In genomic region chr6:3200586-3200985, GRCm38 (mm10) we compare ENCODE assay signal across 7 mouse cellular contexts.
A peak's percentile ranks its signal among the peaks of the same experiment; 100 is the strongest.
DNase-seq lines count a peak whose midpoint lies in the region; ATAC-seq and TF ChIP-seq lines count a peak whose summit lies in the region.
"Not testable (repeated sequence)": the region's sequence is repeated elsewhere in the genome, so short reads cannot be mapped to it uniquely, and the experiment has no call there.

No protein-coding gene starts in this region.

- not testable (repeated sequence) for H3K4me3 ChIP-seq in kidney, adult 2 months (ENCODE audit: insufficient read depth, low read depth, low read length); limb, embryonic 11.5 days (ENCODE audit: low read depth, low read length)

- not testable (repeated sequence) for H3K36me3 ChIP-seq in kidney, adult 2 months (ENCODE audit: control insufficient read depth, insufficient read depth, low read length); limb, embryonic 11.5 days (ENCODE audit: control insufficient read depth, insufficient read depth, low read length)

- H3K27ac ChIP-seq in kidney, adult 2 months (ENCODE audit: insufficient read depth, low read depth, low read length); limb, embryonic 11.5 days (replicated peaks; ENCODE audit: low read depth, low read length): not testable (repeated sequence)

- peak; percentile 70 to 87 for DNase-seq in adrenal gland, adult (ENCODE audit: inconsistent age in 2 of 2, low spot score in 1 of 2)
- peak; percentile 64 to 77 for DNase-seq in cerebellum, postnatal 25 days
- peak; percentile 93 for DNase-seq in gastrocnemius, postnatal 10 days
- DNase-seq in kidney, adult 2 months = peak; percentile 37
- DNase-seq in limb, embryonic 11.5 days (ENCODE audit: low spot score) = peak; percentile 87
- peak; percentile 59 to 68 for DNase-seq in natural killer cell, adult 2 months (ENCODE audit: low spot score in 2 of 2)
- peak; percentile 81 to 99 for DNase-seq in spleen, postnatal 4 days (ENCODE audit: low spot score in 2 of 2)

- H3K4me1 ChIP-seq in kidney, adult 2 months (ENCODE audit: control insufficient read depth, insufficient read depth, low read length); limb, embryonic 11.5 days (ENCODE audit: control insufficient read depth, insufficient read depth, low read length): not testable (repeated sequence)

- not testable (repeated sequence) for TF ChIP-seq POLR2A in kidney, adult 2 months (IDR thresholded peaks at IDR 0.05; ENCODE audit: low read depth, low read length)

- not testable (repeated sequence) for H3K27me3 ChIP-seq in kidney, adult 2 months (replicated peaks; ENCODE audit: control insufficient read depth, insufficient read depth, low read length); limb, embryonic 11.5 days (ENCODE audit: control insufficient read depth, insufficient read depth, low read length)

- not testable (repeated sequence) for H3K9me3 ChIP-seq in limb, embryonic 11.5 days (ENCODE audit: control insufficient read depth, low read length)

- H3K9ac ChIP-seq in limb, embryonic 11.5 days (ENCODE audit: low read length) = not testable (repeated sequence)

- not testable (repeated sequence) for TF ChIP-seq CTCF in kidney, adult 2 months (conservative IDR thresholded peaks at IDR 0.05; ENCODE audit: insufficient read depth, insufficient read length, low read depth, low read length)

- ATAC-seq in limb, embryonic 11.5 days (ENCODE audit: insufficient number of reproducible peaks, low FRiP score, low TSS enrichment, low read depth) = not testable (repeated sequence)

- WGBS in kidney, adult 2 months = 91% methylated on average over 18 of the region's 18 CpGs
- WGBS in limb, embryonic 11.5 days = 77% methylated on average over 18 of the region's 18 CpGs

- not testable (repeated sequence) for H3K4me2 ChIP-seq in limb, embryonic 11.5 days (ENCODE audit: low read depth, severe bottlenecking)

Comparison
In these comparisons a context has a peak if more than half of its experiments do, and no peak if none do; other contexts are left out.
1. DNase-seq: peak in every context shown above with its lines; median percentile 93 in gastrocnemius, postnatal 10 days; 90 in spleen, postnatal 4 days; 87 in limb, embryonic 11.5 days; 78 in adrenal gland, adult; 70 in cerebellum, postnatal 25 days; 64 in natural killer cell, adult 2 months; 37 in kidney, adult 2 months.